Mouse (Mus musculus) limb, embryonic 15.5 days (tissue): ENCODE data around the gene Izumo4. TPM values are rescaled to one million over a fixed set of nuclear protein-coding genes. Genes with fewer than 3 reads are reported as not detected.

Source experiments
- ATAC-seq: fragments of 200-750 bp; cut with Nextera tagmentation; 2 replicates; pipeline ENCODE4 v1.8.0; 2017; ENCODE audit warnings: low read depth, moderate TSS enrichment; ENCODE audit not compliant: insufficient number of reproducible peaks, low FRiP score, low TSS enrichment
- H3K27ac ChIP-seq: fragments of 300-500 bp; sonication (generic); 2 replicates; pipeline ENCODE4 v1.5.1; 2015; ENCODE audit warnings: moderate library complexity, mild to moderate bottlenecking, inconsistent platforms
- H3K27me3 ChIP-seq: fragments of 300-500 bp; sonication (generic); 2 replicates; pipeline ENCODE4 v1.6.1; 2015; ENCODE audit warnings: inconsistent platforms
- H3K36me3 ChIP-seq: fragments of 300-500 bp; sonication (generic); 2 replicates; pipeline ENCODE4 v1.6.1; 2015; ENCODE audit warnings: inconsistent platforms
- H3K4me1 ChIP-seq: fragments of 300-500 bp; sonication (generic); 2 replicates; pipeline ENCODE4 v1.6.1; 2015; ENCODE audit warnings: inconsistent platforms
- H3K4me2 ChIP-seq: fragments of 300-500 bp; sonication (generic); 2 replicates; pipeline ENCODE4 v1.6.1; 2015; ENCODE audit warnings: mild to moderate bottlenecking, inconsistent platforms
- H3K4me3 ChIP-seq: fragments of 300-500 bp; sonication (generic); 2 replicates; pipeline ENCODE4 v1.5.1; 2015; ENCODE audit warnings: mild to moderate bottlenecking, inconsistent platforms
- H3K9ac ChIP-seq: fragments of 300-500 bp; sonication (generic); 2 replicates; pipeline ENCODE4 v1.6.1; 2015; ENCODE audit warnings: inconsistent platforms
- H3K9me3 ChIP-seq: fragments of 300-500 bp; sonication (generic); 2 replicates; pipeline ENCODE4 v1.6.1; 2016; ENCODE audit warnings: inconsistent platforms
- WGBS: fragments of 180-500 bp; shearing (Covaris S2); methylation state at CpG from one replicate; pipeline ENCODE4 v1.1.7; 2015; 5-methylcytosine and 5-hydroxymethylcytosine counted together
- polyA plus RNA-seq: library from polyadenylated mRNA; unstranded; fragments of >200 nt; fragmentation: Nextera tagmentation; extraction: Ambion mirVana; gene quantifications from 2 replicates; pipeline ENCODE4 v1.2.1, GENCODE M21; 2015

The Izumo4 gene
- polyA plus RNA-seq, 1 experiment from 2014 or later, result 31.0 TPM

GRCm38 (mm10) chr10:80663485-80664196, 38.3 kb upstream of the Izumo4 start:
- Histone ChIP-seq H3K9me3 (no peaks in the 10 kb centered on the region), H3K9ac (no peak overlapping the region), H3K4me1 (peaks cover 54% of the 10 kb centered on the region), H3K36me3 (peaks cover 29% of the 10 kb centered on the region), H3K27ac (peak overlapping the region; percentile 90), H3K4me3 (no peak overlapping the region), H3K27me3 (no peaks in the 10 kb centered on the region), H3K4me2 (no peak overlapping the region; the same call in 1 of the 2 replicates)
- ATAC-seq, result no peak
- 18% methylated on average over 5 of the region's 5 CpGs for WGBS

GRCm38 (mm10) chr10:80664197-80665015, 37.6 kb upstream of the Izumo4 start:
- peaks cover 56% of the 10 kb centered on the region for H3K4me1 ChIP-seq
- H3K27me3 ChIP-seq, result no peaks in the 10 kb centered on the region
- peaks cover 37% of the 10 kb centered on the region for H3K36me3 ChIP-seq
- ATAC-seq, result peak; percentile 60
- 17% methylated on average over 16 of the region's 16 CpGs for WGBS
- 0 out of 2 replicates have a peak overlapping the region, but pooled peaks have one; percentile 20 for H3K9ac ChIP-seq
- H3K9me3 ChIP-seq, result no peaks in the 10 kb centered on the region
- H3K4me2 ChIP-seq, result peak overlapping the region; percentile 37
- peak overlapping the region; percentile 90 for H3K27ac ChIP-seq
- peak overlapping the region; percentile 20 for H3K4me3 ChIP-seq

- ATAC-seq, result peak; percentile 9; the same call in 1 of the 2 replicates
- Histone ChIP-seq H3K4me2 (peak overlapping the region; percentile 37), H3K36me3 (peaks cover 43% of the 10 kb centered on the region), H3K4me1 (peaks cover 62% of the 10 kb centered on the region), H3K4me3 (peak overlapping the region; percentile 20; the same call in 1 of the 2 replicates), H3K27ac (peak overlapping the region; percentile 90), H3K27me3 (no peaks in the 10 kb centered on the region), H3K9me3 (no peaks in the 10 kb centered on the region), H3K9ac (0 out of 2 replicates have a peak overlapping the region, but pooled peaks have one; percentile 20)
- WGBS, result 10% methylated on average over 10 of the region's 10 CpGs
Measured at GRCm38 (mm10) chr10:80665016-80665380, 37.0 kb upstream of the Izumo4 start.

- Histone ChIP-seq H3K9me3 (no peaks in the 10 kb centered on the region), H3K4me3 (no peak overlapping the region), H3K27ac (peak overlapping the region; percentile 90), H3K9ac (no peak overlapping the region), H3K4me2 (no peak overlapping the region; the same call in 1 of the 2 replicates), H3K27me3 (no peaks in the 10 kb centered on the region), H3K4me1 (peaks cover 66% of the 10 kb centered on the region), H3K36me3 (peaks cover 47% of the 10 kb centered on the region)
- WGBS, result 54% methylated on average over 4 of the region's 4 CpGs
- no peak for ATAC-seq
Measured at GRCm38 (mm10) chr10:80665459-80665858, 36.5 kb upstream of the Izumo4 start.

GRCm38 (mm10) chr10:80665981-80666733, 35.8 kb upstream of the Izumo4 start:
- Histone ChIP-seq H3K36me3 (peaks cover 54% of the 10 kb centered on the region), H3K9me3 (no peaks in the 10 kb centered on the region), H3K4me2 (no peak overlapping the region), H3K9ac (no peak overlapping the region), H3K27me3 (no peaks in the 10 kb centered on the region), H3K4me1 (peaks cover 70% of the 10 kb centered on the region), H3K4me3 (no peak overlapping the region), H3K27ac (peak overlapping the region; percentile 90)
- whole genome bisulfite sequencing, result 74% methylated on average over 10 of the region's 10 CpGs
- no peak for ATAC-seq

- no peak overlapping the region for H3K9ac ChIP-seq
- no peak overlapping the region for H3K4me2 ChIP-seq
- peaks cover 77% of the 10 kb centered on the region for H3K4me1 ChIP-seq
- 83% methylated on average over 19 of the region's 19 CpGs for WGBS
- H3K9me3 ChIP-seq, result no peaks in the 10 kb centered on the region
- peaks cover 62% of the 10 kb centered on the region for H3K36me3 ChIP-seq
- no peak for ATAC-seq
- H3K4me3 ChIP-seq, result no peak overlapping the region
- no peaks in the 10 kb centered on the region for H3K27me3 ChIP-seq
- H3K27ac ChIP-seq, result peak overlapping the region; percentile 90; the same call in 1 of the 2 replicates
Measured at GRCm38 (mm10) chr10:80666837-80667412, 35.1 kb upstream of the Izumo4 start.

GRCm38 (mm10) chr10:80668614-80669013, 33.4 kb upstream of the Izumo4 start:
- 80% methylated on average over 11 of the region's 11 CpGs for WGBS

GRCm38 (mm10) chr10:80669018-80669417, 33.0 kb upstream of the Izumo4 start:
- Histone ChIP-seq H3K9me3 (no peaks in the 10 kb centered on the region), H3K4me2 (no peak overlapping the region), H3K27me3 (no peaks in the 10 kb centered on the region), H3K4me3 (no peak overlapping the region), H3K9ac (no peak overlapping the region), H3K4me1 (peaks cover 91% of the 10 kb centered on the region), H3K36me3 (peaks cover 70% of the 10 kb centered on the region), H3K27ac (no peak overlapping the region)
- no peak for ATAC-seq
- 79% methylated on average over 12 of the region's 12 CpGs for WGBS

More at GRCm38 (mm10) chr10:80668614-80669013, 33.4 kb upstream of the Izumo4 start:
- Histone ChIP-seq H3K36me3 (peaks cover 70% of the 10 kb centered on the region), H3K9ac (no peak overlapping the region), H3K4me1 (peaks cover 91% of the 10 kb centered on the region), H3K9me3 (no peaks in the 10 kb centered on the region), H3K27me3 (no peaks in the 10 kb centered on the region), H3K27ac (no peak overlapping the region), H3K4me3 (no peak overlapping the region), H3K4me2 (no peak overlapping the region)
- no peak for ATAC-seq

- no peak for ATAC-seq
- Histone ChIP-seq H3K36me3 (peaks cover 70% of the 10 kb centered on the region), H3K4me1 (peaks cover 91% of the 10 kb centered on the region), H3K27ac (0 out of 2 replicates have a peak overlapping the region, but pooled peaks have one; percentile 2), H3K4me2 (no peak overlapping the region), H3K9ac (no peak overlapping the region), H3K9me3 (no peaks in the 10 kb centered on the region), H3K4me3 (no peak overlapping the region), H3K27me3 (no peaks in the 10 kb centered on the region)
- whole genome bisulfite sequencing, result 93% methylated on average over 7 of the region's 7 CpGs
Measured at GRCm38 (mm10) chr10:80669737-80670485, 32.1 kb upstream of the Izumo4 start.

GRCm38 (mm10) chr10:80670531-80670930, 31.5 kb upstream of the Izumo4 start:
- no peak overlapping the region for H3K4me3 ChIP-seq
- no peaks in the 10 kb centered on the region for H3K27me3 ChIP-seq
- H3K9ac ChIP-seq, result no peak overlapping the region
- 89% methylated on average over 2 of the region's 2 CpGs for WGBS
- no peak overlapping the region for H3K27ac ChIP-seq
- H3K4me1 ChIP-seq, result peaks cover 86% of the 10 kb centered on the region
- peaks cover 70% of the 10 kb centered on the region for H3K36me3 ChIP-seq
- no peak for ATAC-seq
- no peak overlapping the region for H3K4me2 ChIP-seq
- no peaks in the 10 kb centered on the region for H3K9me3 ChIP-seq

GRCm38 (mm10) chr10:80671251-80671650, 30.7 kb upstream of the Izumo4 start:
- Histone ChIP-seq H3K9me3 (no peaks in the 10 kb centered on the region), H3K4me3 (no peak overlapping the region), H3K4me1 (peaks cover 78% of the 10 kb centered on the region), H3K4me2 (no peak overlapping the region), H3K27ac (no peak overlapping the region), H3K9ac (no peak overlapping the region), H3K36me3 (peaks cover 64% of the 10 kb centered on the region), H3K27me3 (no peaks in the 10 kb centered on the region)
- 79% methylated on average over 4 of the region's 4 CpGs for WGBS
- no peak for ATAC-seq
